Comparison of ENCODE assay signal across 8 mouse cellular contexts in the genomic region with DNA sequence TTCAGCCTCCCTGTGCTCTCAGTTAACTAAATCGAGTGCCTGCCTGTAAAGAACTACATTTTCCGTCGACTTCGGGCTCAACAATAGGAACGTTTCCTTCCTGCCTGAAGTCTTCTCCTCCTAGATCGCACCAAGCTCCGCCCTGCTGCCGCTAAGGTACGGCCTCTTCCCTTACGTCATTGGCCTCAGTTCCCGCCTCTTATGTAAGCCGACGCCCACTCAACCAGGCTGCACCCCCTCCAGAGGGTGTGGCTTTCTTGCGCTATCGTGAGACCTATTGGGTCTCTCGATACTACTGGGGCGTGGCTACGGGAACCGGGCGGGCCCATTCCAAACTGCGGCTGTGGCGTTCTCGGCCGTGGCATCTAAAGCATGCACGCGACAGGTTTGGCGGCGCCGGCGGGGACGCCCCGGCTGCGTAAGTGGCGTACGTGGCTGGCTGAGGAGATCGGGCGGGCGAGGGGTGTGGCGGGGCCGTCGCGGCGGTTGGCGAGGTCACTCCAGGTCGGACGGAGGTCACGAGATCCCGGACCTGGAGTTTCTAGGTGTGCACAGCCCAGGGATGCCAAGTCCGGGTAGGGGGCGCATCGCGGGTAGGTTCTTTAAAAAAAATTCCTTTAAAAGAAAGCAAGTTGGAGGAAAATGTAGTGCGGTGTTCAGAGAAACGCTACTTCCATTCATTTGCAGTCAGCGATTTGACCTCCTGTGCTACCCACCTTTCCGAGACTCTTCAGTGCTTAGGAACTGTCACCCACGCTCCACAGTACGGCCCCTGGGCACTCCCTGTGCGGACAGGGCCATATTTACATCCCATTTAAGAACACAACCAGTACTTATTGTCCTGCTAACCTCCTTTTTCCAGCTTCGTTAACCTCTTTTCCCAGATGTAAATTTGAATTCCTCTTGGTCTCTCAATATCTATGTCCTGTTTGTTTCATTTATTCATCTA. TPM values are rescaled to one million over a fixed set of nuclear protein-coding genes. Genes with fewer than 3 reads are reported as not detected.
DNase-seq lines count a peak whose midpoint lies in the region; ATAC-seq lines count a peak whose summit lies in the region.

A gene (plus strand): TSS at position 311 of the 949 bp plus-strand sequence.

- peak; percentile 98 for DNase-seq in adipocyte (ENCODE audit: low spot score)
- DNase-seq in embryo, embryonic 10 days (ENCODE audit: low spot score): peak; percentile 100
- DNase-seq in gastrocnemius, postnatal 10 days: peak; percentile 96
- DNase-seq in induced T-regulatory cell, adult 2 months (ENCODE audit: low read depth): peak; percentile 100
- DNase-seq in left cerebral cortex, adult 9 months (ENCODE audit: low spot score in 2 of 2): peak; percentile 97 to 99
- peak; percentile 97 for DNase-seq in right cerebral cortex, postnatal 14 days
- DNase-seq in urinary bladder, postnatal 36 days (ENCODE audit: low spot score in 2 of 2): peak; percentile 96 to 97

- ATAC-seq in megakaryocyte progenitor cell, adult 5-6 weeks (replicated peaks; ENCODE audit: poor library complexity): peak; percentile 93

RNA-seq across cellular contexts. Expression of the gene that starts here (rescaled TPM):
- 10 to 100 TPM; 48.8 to 50.6 TPM for total RNA-seq in gastrocnemius, postnatal 10 days (2021)
- total RNA-seq in megakaryocyte progenitor cell, adult 5-6 weeks (2015): 75.8 and 77.8 TPM in 2 replicates
- 28.2 and 34.1 TPM in 2 replicates for total RNA-seq in megakaryocyte progenitor cell, adult 5-6 weeks (2017)

Comparison
In these comparisons a context has a peak if more than half of its experiments do, and no peak if none do; other contexts are left out.
1. Peak in every context shown above with its lines: DNase-seq and ATAC-seq.